Mouse (Mus musculus) CH12.LX (cell line): ENCODE results near the gene Nol3. TPM values are rescaled to one million over a fixed set of nuclear protein-coding genes. Genes with fewer than 3 reads are reported as not detected.

Experiments used
- DNase-seq: peaks from one replicate; pipeline ENCODE4 v3.0.0-alpha.2; 2013; ENCODE audit errors: extremely low read depth
- H3K27ac ChIP-seq: 2 replicates; pipeline ENCODE4 v1.5.1; 2012; ENCODE audit warnings: low read depth, mild to moderate bottlenecking, control low read depth, moderate library complexity; ENCODE audit not compliant: insufficient read depth
- H3K27me3 ChIP-seq: replicated peaks from 2 replicates; pipeline ENCODE3; 2012; ENCODE audit warnings: inconsistent platforms
- H3K36me3 ChIP-seq, 2 experiments: replicated peaks in 1 of 2; 2 replicates each; pipeline versions ENCODE3 to v1.6.1; 2012; ENCODE audit warnings: inconsistent platforms in 1 of 2, low read length in 1 of 2, mild to moderate bottlenecking in 1 of 2, mixed read lengths in 1 of 2, moderate library complexity in 1 of 2; ENCODE audit not compliant: control insufficient read depth in 1 of 2, insufficient read depth in 1 of 2
- H3K4me1 ChIP-seq, 2 experiments: 2 replicates each; pipeline ENCODE4 v1.6.1; 2012; ENCODE audit warnings: inconsistent platforms in 1 of 2, moderate library complexity in 1 of 2; ENCODE audit not compliant: insufficient read depth in 2 of 2, control insufficient read depth in 1 of 2
- H3K4me2 ChIP-seq: 2 replicates; pipeline ENCODE4 v1.6.1; 2012; ENCODE audit warnings: low read depth, mild to moderate bottlenecking, control low read depth; ENCODE audit not compliant: poor library complexity, insufficient read depth, severe bottlenecking
- H3K4me3 ChIP-seq, 3 experiments: fragments of 150-350 bp in 1 of 3; sonication (generic) in 1 of 3; replicated peaks in 1 of 3; 2 replicates each; pipeline versions ENCODE3 to v1.5.1; 2011 to 2012; ENCODE audit warnings: low read depth in 2 of 3, low read length in 2 of 3, mild to moderate bottlenecking in 2 of 3, moderate library complexity in 2 of 3, control low read depth in 1 of 3, improper control_type of control experiment in 1 of 3, inconsistent platforms in 1 of 3, mixed read lengths in 1 of 3; ENCODE audit not compliant: poor library complexity in 1 of 3
- H3K79me2 ChIP-seq: replicated peaks from 2 replicates; pipeline ENCODE4 v1.6.1; 2012; ENCODE audit warnings: mild to moderate bottlenecking, moderate library complexity; ENCODE audit not compliant: control insufficient read depth, poor library complexity, insufficient read depth, severe bottlenecking; ENCODE audit errors: extremely low read depth
- H3K9ac ChIP-seq: 2 replicates; pipeline ENCODE4 v1.6.1; 2012; ENCODE audit warnings: low read depth, mild to moderate bottlenecking, control low read depth, moderate library complexity; ENCODE audit not compliant: insufficient read depth
- H3K9me3 ChIP-seq: replicated peaks from 2 replicates; pipeline ENCODE3; 2012; ENCODE audit warnings: low read length, inconsistent platforms, mixed read lengths
- BHLHE40 ChIP-seq: IDR thresholded peaks from 2 replicates; pipeline ENCODE4 v1.6.1; 2011; ENCODE audit warnings: mild to moderate bottlenecking, low read depth, low read length, improper control_type of control experiment
- CHD2 ChIP-seq: IDR thresholded peaks from 2 replicates; pipeline ENCODE4 v1.6.1; 2011; ENCODE audit warnings: low read length, improper control_type of control experiment
- ELF1 ChIP-seq: IDR thresholded peaks from 2 replicates; pipeline ENCODE4 v1.6.1; 2014; ENCODE audit warnings: low read depth, mild to moderate bottlenecking, inconsistent platforms, low read length, improper control_type of control experiment
- EP300 ChIP-seq: IDR thresholded peaks from 2 replicates; pipeline ENCODE4 v1.6.1; 2011; ENCODE audit warnings: low read length, improper control_type of control experiment
- GABPA ChIP-seq: IDR thresholded peaks from 2 replicates; pipeline ENCODE4 v1.6.1; 2012; ENCODE audit warnings: low read depth, low read length, improper control_type of control experiment, inconsistent platforms; ENCODE audit not compliant: insufficient replicate concordance
- HCFC1 ChIP-seq: IDR thresholded peaks from 2 replicates; pipeline ENCODE4 v1.6.1; 2012; ENCODE audit warnings: low read depth, mild to moderate bottlenecking, inconsistent platforms, low read length, improper control_type of control experiment
- IRF4 ChIP-seq: IDR thresholded peaks from 2 replicates; pipeline ENCODE4 v1.6.1; 2014; ENCODE audit warnings: low read depth, mild to moderate bottlenecking, inconsistent platforms, low read length, improper control_type of control experiment
- JUN ChIP-seq: IDR thresholded peaks from 2 replicates; pipeline ENCODE4 v1.6.1; 2011; ENCODE audit warnings: low read depth, mild to moderate bottlenecking, low read length, improper control_type of control experiment, moderate library complexity; ENCODE audit not compliant: insufficient read depth
- KAT2A ChIP-seq: IDR thresholded peaks from 2 replicates; pipeline ENCODE4 v1.6.1; 2012; ENCODE audit warnings: low read length, improper control_type of control experiment, inconsistent platforms; ENCODE audit not compliant: insufficient replicate concordance
- MAFK ChIP-seq: IDR thresholded peaks from 2 replicates; pipeline ENCODE4 v1.6.1; 2011; ENCODE audit warnings: low read length, improper control_type of control experiment; ENCODE audit not compliant: insufficient replicate concordance
- MAX ChIP-seq: IDR thresholded peaks from 2 replicates; pipeline ENCODE4 v1.6.1; 2011; ENCODE audit warnings: low read length, improper control_type of control experiment
- MEF2A ChIP-seq: IDR thresholded peaks from 2 replicates; pipeline ENCODE4 v1.6.1; 2014; ENCODE audit warnings: low read depth, mild to moderate bottlenecking, inconsistent platforms, low read length, improper control_type of control experiment, borderline replicate concordance
- NELFE ChIP-seq: IDR thresholded peaks from 2 replicates; pipeline ENCODE4 v1.6.1; 2011; ENCODE audit warnings: low read depth, low read length, improper control_type of control experiment
- PAX5 ChIP-seq: IDR thresholded peaks from 2 replicates; pipeline ENCODE4 v1.6.1; 2012; ENCODE audit warnings: low read length, inconsistent platforms, mixed read lengths
- POLR2AphosphoS2 ChIP-seq: IDR thresholded peaks from 2 replicates; pipeline ENCODE4 v1.6.1; 2011; ENCODE audit warnings: low read depth, low read length, improper control_type of control experiment
- RAD21 ChIP-seq: IDR thresholded peaks from 2 replicates; pipeline ENCODE4 v1.6.1; 2011; ENCODE audit warnings: low read depth, mild to moderate bottlenecking, low read length, improper control_type of control experiment, moderate library complexity
- SIN3A ChIP-seq: IDR thresholded peaks from 2 replicates; pipeline ENCODE4 v1.6.1; 2012; ENCODE audit warnings: low read length, improper control_type of control experiment, inconsistent platforms
- SMC3 ChIP-seq: IDR thresholded peaks from 2 replicates; pipeline ENCODE4 v1.6.1; 2011; ENCODE audit warnings: low read depth, low read length, improper control_type of control experiment
- TBP ChIP-seq: conservative IDR thresholded peaks from 2 replicates; pipeline ENCODE4 v1.6.1; 2011; ENCODE audit warnings: low read depth, low read length, improper control_type of control experiment
- UBTF ChIP-seq: IDR thresholded peaks from 2 replicates; pipeline ENCODE4 v1.6.1; 2012; ENCODE audit warnings: low read depth, mild to moderate bottlenecking, inconsistent platforms, low read length, improper control_type of control experiment, moderate library complexity
- USF1 ChIP-seq: IDR thresholded peaks from 2 replicates; pipeline ENCODE4 v1.6.1; 2014; ENCODE audit warnings: low read depth, mild to moderate bottlenecking, inconsistent platforms, low read length, improper control_type of control experiment
- USF2 ChIP-seq: conservative IDR thresholded peaks from 2 replicates; pipeline ENCODE4 v1.6.1; 2011; ENCODE audit warnings: low read depth, low read length, improper control_type of control experiment
- ZMIZ1 ChIP-seq: IDR thresholded peaks from 2 replicates; pipeline ENCODE4 v1.6.1; 2012; ENCODE audit warnings: low read depth, mild to moderate bottlenecking, inconsistent platforms, low read length, improper control_type of control experiment
- ZNF384 ChIP-seq: IDR thresholded peaks from 2 replicates; pipeline ENCODE4 v1.6.1; 2012; ENCODE audit warnings: low read depth, low read length, improper control_type of control experiment, inconsistent platforms
- dilution Hi-C: fragments of 300-500 bp; cut with MboI; formaldehyde crosslinking; loops from 2 replicates; pipeline ENCODE4 v1.14.3; 2020; ENCODE audit warnings: low sequenced_read_pairs; ENCODE audit not compliant: extremely low pct_unique_long_range_greater_than_20kb, extremely low pct_ligation_motif_present
- in situ Hi-C: fragments of 300-500 bp; cut with MboI; formaldehyde crosslinking; loops from 3 replicates; pipeline ENCODE4 v1.14.3; 2019; ENCODE audit warnings: low sequenced_read_pairs, low pct_ligation_motif_present, low pct_unique_long_range_greater_than_20kb, mixed read lengths
- polyA plus RNA-seq: library from polyadenylated mRNA; unstranded; fragments of >175 nt; gene quantifications from 2 replicates; pipeline ENCODE4 v1.2.1, GENCODE M21; 2012; ENCODE audit warnings: low read depth; ENCODE audit not compliant: insufficient read length
- total RNA-seq, 2 experiments: library from RNA; depleted of rRNA; stranded (reverse); fragments of 300-350 nt in 1 of 2; fragments of >200 nt in 1 of 2; gene quantifications; 2 replicates each; pipeline ENCODE4 v1.2.3; 2012 to 2014

The Nol3 gene
- total and polyA plus RNA-seq, 3 experiments, result 0.31 to 0.34 TPM; not detected in 1

GRCm38 (mm10) chr8:105311718-105312117 lies 35.8 kb downstream of the Nol3 start (continued):
- TF ChIP-seq BHLHE40, result no peak
- TF ChIP-seq USF2, result no peak
- TF ChIP-seq MAX, result no peak
- TF ChIP-seq, all 38 proteins: peak for 0

GRCm38 (mm10) chr8:105312891-105313481 lies 37.0 kb downstream of the Nol3 start:
- no peaks in the 10 kb centered on the region for H3K79me2 ChIP-seq
- H3K27me3 ChIP-seq, result no peaks in the 10 kb centered on the region
- no peak overlapping the region for H3K4me3 ChIP-seq
- no peak overlapping the region for H3K9ac ChIP-seq
- no peak for DNase-seq
- H3K36me3 ChIP-seq, result peaks cover 79 to 99% of the 10 kb centered on the region in 2 experiments
- no peaks in the 10 kb centered on the region for H3K4me1 ChIP-seq
- H3K4me2 ChIP-seq, result no peak overlapping the region
- in situ Hi-C loops, result no loop called here
- peaks cover 2% of the 10 kb centered on the region for H3K9me3 ChIP-seq
- dilution Hi-C loops, result no loop called here
- H3K27ac ChIP-seq, result no peak overlapping the region
- TF ChIP-seq TBP (no peak), IRF4 (no peak), KAT2A (no peak), BHLHE40 (no peak), JUN (no peak), USF1 (no peak), SMC3 (no peak), ELF1 (no peak), UBTF (no peak)

- Histone ChIP-seq H3K36me3 (peaks cover 74 to 99% of the 10 kb centered on the region in 2 experiments), H3K9ac (no peak overlapping the region), H3K4me3 (no peak overlapping the region)
- in situ Hi-C loops, result no loop called here
- TF ChIP-seq MAFK, result no peak
- no peak for TF ChIP-seq ZNF384
- no peak for TF ChIP-seq PAX5
- no peak for TF ChIP-seq NELFE
- TF ChIP-seq HCFC1, result no peak
- no peak for TF ChIP-seq EP300
- no peak for TF ChIP-seq POLR2AphosphoS2
- TF ChIP-seq ZMIZ1, result no peak
- TF ChIP-seq SIN3A, result no peak
- TF ChIP-seq GABPA, result no peak
- no peak for TF ChIP-seq IRF4
- no peak for TF ChIP-seq CHD2
- no peak for TF ChIP-seq USF2
- TF ChIP-seq RAD21, result no peak
- TF ChIP-seq MEF2A, result no peak
- TF ChIP-seq, all 38 proteins: peak for 0
- Histone ChIP-seq H3K4me1 (no peaks in the 10 kb centered on the region), H3K27ac (no peak overlapping the region), H3K9me3 (peaks cover 2% of the 10 kb centered on the region), H3K4me2 (no peak overlapping the region), H3K27me3 (no peaks in the 10 kb centered on the region), H3K79me2 (no peaks in the 10 kb centered on the region)
- no peak for DNase-seq
- dilution Hi-C loops, result no loop called here
Measured at GRCm38 (mm10) chr8:105313622-105314402, 37.9 kb downstream of the Nol3 start.
